Comparison of ENCODE assay signal across 9 mouse cellular contexts in genomic region chr5:134951053-134951884, GRCm38 (mm10). TPM values are rescaled to one million over a fixed set of nuclear protein-coding genes. Genes with fewer than 3 reads are reported as not detected.
DNase-seq lines count a peak whose midpoint lies in the region; ATAC-seq lines count a peak whose summit lies in the region.
"Had no signal": no experiment of that assay in that cellular context is flagged by ENCODE, and none has a peak within 500 bp of the region (broad histone marks: within the 10 kb centered on the region; RNA-seq: fewer than 3 reads in every experiment).

No protein-coding gene starts in this region.

- H3K4me1 ChIP-seq in heart, embryonic 12.5 days (replicated peaks) = peaks cover 47% of the 10 kb centered on the region
- peaks cover 23% of the 10 kb centered on the region for H3K4me1 ChIP-seq in limb, embryonic 15.5 days
- H3K4me1 ChIP-seq in stomach, embryonic 16.5 days (ENCODE audit: control insufficient read depth, insufficient read depth, low read length) = peaks cover 23% of the 10 kb centered on the region
- H3K4me1 ChIP-seq in forebrain, embryonic 15.5 days = 0 out of 2 replicates have a peak, but pooled peaks cover 2% of the 10 kb centered on the region

- peak; percentile 37 for DNase-seq in adrenal gland, postnatal 14 days
- no peak for DNase-seq in adrenal gland, postnatal 4 days (ENCODE audit: low spot score in 2 of 2)
- no peak for DNase-seq in spleen, adult 12 weeks (ENCODE audit: low spot score)
- DNase-seq in B cell, adult 2 months = no peak

- peak; percentile 75 for ATAC-seq in heart, embryonic 12.5 days (ENCODE audit: insufficient number of reproducible peaks, low FRiP score)
- ATAC-seq in limb, embryonic 15.5 days (ENCODE audit: insufficient number of reproducible peaks, low FRiP score, low TSS enrichment, low read depth) = no peak
- peak; percentile 54 for ATAC-seq in stomach, embryonic 16.5 days (ENCODE audit: insufficient read depth, low FRiP score)
- ATAC-seq in forebrain, embryonic 15.5 days (replicated peaks) = no peak

- 0 out of 2 replicates have a peak overlapping the region, but pooled peaks have one; percentile 3 for H3K4me3 ChIP-seq in heart, embryonic 12.5 days
- no peak overlapping the region for H3K4me3 ChIP-seq in limb, embryonic 15.5 days
- no peak overlapping the region; the same call in 1 of the 2 replicates for H3K4me3 ChIP-seq in stomach, embryonic 16.5 days (replicated peaks; ENCODE audit: low read length)
- H3K4me3 ChIP-seq in forebrain, embryonic 15.5 days = no peak overlapping the region

- H3K27me3 ChIP-seq in heart, embryonic 12.5 days (replicated peaks) = peaks cover 13% of the 10 kb centered on the region
- H3K27me3 ChIP-seq in limb, embryonic 15.5 days = peaks cover 18% of the 10 kb centered on the region
- no peaks in the 10 kb centered on the region for H3K27me3 ChIP-seq in stomach, embryonic 16.5 days (ENCODE audit: control insufficient read depth, insufficient read depth, low read length)
- H3K27me3 ChIP-seq in forebrain, embryonic 15.5 days = peaks cover 15% of the 10 kb centered on the region

- no peaks in the 10 kb centered on the region for H3K9me3 ChIP-seq in heart, embryonic 12.5 days (replicated peaks)
- H3K9me3 ChIP-seq in limb, embryonic 15.5 days = no peaks in the 10 kb centered on the region
- H3K9me3 ChIP-seq in stomach, embryonic 16.5 days (replicated peaks; ENCODE audit: control insufficient read depth, low read length) = no peaks in the 10 kb centered on the region
- H3K9me3 ChIP-seq in forebrain, embryonic 15.5 days = no peaks in the 10 kb centered on the region

- H3K27ac ChIP-seq in heart, embryonic 12.5 days (ENCODE audit: poor library complexity, severe bottlenecking) = peak overlapping the region; percentile 77
- peak overlapping the region; percentile 61 for H3K27ac ChIP-seq in limb, embryonic 15.5 days
- peak overlapping the region; percentile 82 for H3K27ac ChIP-seq in stomach, embryonic 16.5 days (ENCODE audit: low read length)
- H3K27ac ChIP-seq in forebrain, embryonic 15.5 days (replicated peaks) = no peak overlapping the region

- H3K9ac ChIP-seq in heart, embryonic 12.5 days = peak overlapping the region; percentile 20; the same call in 1 of the 2 replicates
- no peak overlapping the region for H3K9ac ChIP-seq in limb, embryonic 15.5 days
- H3K9ac ChIP-seq in stomach, embryonic 16.5 days (ENCODE audit: low read length) = peak overlapping the region; percentile 65
- H3K9ac ChIP-seq in forebrain, embryonic 15.5 days (replicated peaks) = no peak overlapping the region

- H3K4me2 ChIP-seq in heart, embryonic 12.5 days = peak overlapping the region; percentile 55
- 0 out of 2 replicates have a peak overlapping the region, but pooled peaks have one; percentile 5 for H3K4me2 ChIP-seq in limb, embryonic 15.5 days
- H3K4me2 ChIP-seq in stomach, embryonic 16.5 days (ENCODE audit: low read depth, low read length) = peak overlapping the region; percentile 51
- H3K4me2 ChIP-seq in forebrain, embryonic 15.5 days (replicated peaks) = no peak overlapping the region

- no peaks in the 10 kb centered on the region for H3K36me3 ChIP-seq in heart, embryonic 12.5 days
- H3K36me3 ChIP-seq in limb, embryonic 15.5 days = no peaks in the 10 kb centered on the region
- H3K36me3 ChIP-seq in stomach, embryonic 16.5 days (ENCODE audit: control insufficient read depth, insufficient read depth, low read length) = no peaks in the 10 kb centered on the region
- no peaks in the 10 kb centered on the region for H3K36me3 ChIP-seq in forebrain, embryonic 15.5 days

- 11% methylated on average over 19 of the region's 19 CpGs for WGBS in heart, embryonic 12.5 days
- 11% methylated on average over 19 of the region's 19 CpGs for WGBS in limb, embryonic 15.5 days
- WGBS in stomach, embryonic 16.5 days = 6% methylated on average over 19 of the region's 19 CpGs
- WGBS in forebrain, embryonic 15.5 days = 50% methylated on average over 19 of the region's 19 CpGs

RNA-seq across cellular contexts. Expression of gene Cldn4, which starts 4.5 kb away (rescaled TPM):
- total RNA-seq in adrenal gland, postnatal 14 days (2021) = not detected in 2 replicates
- 1 to 10 TPM in 1 of 2 experiments, under 1 TPM in 1; 0.23 to 7.8 TPM for total RNA-seq in adrenal gland, postnatal 4 days (2021)
- 1.0 and 1.1 TPM in 2 replicates for polyA plus RNA-seq in heart, embryonic 12.5 days (2016; fragmentation: Nextera tagmentation; extraction: Ambion mirVana)
- polyA plus RNA-seq in limb, embryonic 15.5 days (2015; fragmentation: Nextera tagmentation; extraction: Ambion mirVana) = 46.3 and 68.0 TPM in 2 replicates
- 73.1 and 90.8 TPM in 2 replicates for polyA plus RNA-seq in stomach, embryonic 16.5 days (2015; fragmentation: Nextera tagmentation; extraction: Ambion mirVana)
- polyA plus RNA-seq in forebrain, embryonic 15.5 days (2015; fragmentation: Nextera tagmentation; extraction: Ambion mirVana) = not detected in 2 replicates

RNA-seq across cellular contexts. Expression of gene Mettl27, which starts 19.1 kb away (rescaled TPM):
- total RNA-seq in adrenal gland, postnatal 14 days (2021) = 24.5 and 28.5 TPM in 2 replicates
- 10 to 100 TPM; 33.0 to 36.3 TPM for total RNA-seq in adrenal gland, postnatal 4 days (2021)
- 8.6 and 11.1 TPM in 2 replicates for polyA plus RNA-seq in heart, embryonic 12.5 days (2016; fragmentation: Nextera tagmentation; extraction: Ambion mirVana)
- 13.9 and 17.0 TPM in 2 replicates for polyA plus RNA-seq in limb, embryonic 15.5 days (2015; fragmentation: Nextera tagmentation; extraction: Ambion mirVana)
- polyA plus RNA-seq in stomach, embryonic 16.5 days (2015; fragmentation: Nextera tagmentation; extraction: Ambion mirVana) = 14.1 and 14.8 TPM in 2 replicates
- 8.8 and 10.1 TPM in 2 replicates for polyA plus RNA-seq in forebrain, embryonic 15.5 days (2015; fragmentation: Nextera tagmentation; extraction: Ambion mirVana)

RNA-seq across cellular contexts. Expression of gene Cldn3, which starts 34.7 kb away (rescaled TPM):
- total RNA-seq in adrenal gland, postnatal 14 days (2021) = 0.90 and 9.0 TPM in 2 replicates
- total RNA-seq in adrenal gland, postnatal 4 days (2021) = 1 to 10 TPM; 8.6 to 9.4 TPM
- polyA plus RNA-seq in heart, embryonic 12.5 days (2016; fragmentation: Nextera tagmentation; extraction: Ambion mirVana) = 2.5 and 3.2 TPM in 2 replicates
- 26.0 and 27.2 TPM in 2 replicates for polyA plus RNA-seq in limb, embryonic 15.5 days (2015; fragmentation: Nextera tagmentation; extraction: Ambion mirVana)
- 83.9 and 89.2 TPM in 2 replicates for polyA plus RNA-seq in stomach, embryonic 16.5 days (2015; fragmentation: Nextera tagmentation; extraction: Ambion mirVana)
- polyA plus RNA-seq in forebrain, embryonic 15.5 days (2015; fragmentation: Nextera tagmentation; extraction: Ambion mirVana) = 12.3 and 12.7 TPM in 2 replicates

RNA-seq across cellular contexts. Expression of gene Cldn13, which starts 35.9 kb away (rescaled TPM):
- 0.60 and 3.7 TPM in 2 replicates for total RNA-seq in adrenal gland, postnatal 14 days (2021)
- 1 to 10 TPM; 2.8 to 6.6 TPM for total RNA-seq in adrenal gland, postnatal 4 days (2021)
- 5.4 and 10.0 TPM in 2 replicates for polyA plus RNA-seq in heart, embryonic 12.5 days (2016; fragmentation: Nextera tagmentation; extraction: Ambion mirVana)
- 0.27 and 1.3 TPM in 2 replicates for polyA plus RNA-seq in limb, embryonic 15.5 days (2015; fragmentation: Nextera tagmentation; extraction: Ambion mirVana)
- polyA plus RNA-seq in stomach, embryonic 16.5 days (2015; fragmentation: Nextera tagmentation; extraction: Ambion mirVana) = 8.6 and 13.5 TPM in 2 replicates
- polyA plus RNA-seq in forebrain, embryonic 15.5 days (2015; fragmentation: Nextera tagmentation; extraction: Ambion mirVana) = not detected in 2 replicates

RNA-seq across cellular contexts. Expression of gene Tmem270, which starts 44.7 kb away (rescaled TPM):
- total RNA-seq in adrenal gland, postnatal 14 days (2021) = not detected in 2 replicates
- not detected for total RNA-seq in adrenal gland, postnatal 4 days (2021)
- polyA plus RNA-seq in heart, embryonic 12.5 days (2016; fragmentation: Nextera tagmentation; extraction: Ambion mirVana) = not detected in 2 replicates
- polyA plus RNA-seq in limb, embryonic 15.5 days (2015; fragmentation: Nextera tagmentation; extraction: Ambion mirVana) = not detected in 2 replicates
- polyA plus RNA-seq in stomach, embryonic 16.5 days (2015; fragmentation: Nextera tagmentation; extraction: Ambion mirVana) = not detected in 2 replicates
- not detected in 2 replicates for polyA plus RNA-seq in forebrain, embryonic 15.5 days (2015; fragmentation: Nextera tagmentation; extraction: Ambion mirVana)
- polyA plus RNA-seq: brain, embryonic 14.5 days had no signal

Comparison
In these comparisons a context has a peak if more than half of its experiments do, and no peak if none do; other contexts are left out.
1. ATAC-seq: peak in heart, embryonic 12.5 days (single experiment) and stomach, embryonic 16.5 days (single experiment); none in limb, embryonic 15.5 days (single experiment) and forebrain, embryonic 15.5 days (single experiment).
2. H3K9ac ChIP-seq: peak in heart, embryonic 12.5 days (single experiment) and stomach, embryonic 16.5 days (single experiment); none in limb, embryonic 15.5 days (single experiment) and forebrain, embryonic 15.5 days (single experiment).
3. RNA of gene Cldn4, which starts 4.5 kb away (polyA plus RNA-seq): 73.1 to 90.8 TPM in stomach, embryonic 16.5 days and 46.3 to 68.0 TPM in limb, embryonic 15.5 days; 1.0 to 1.1 TPM in heart, embryonic 12.5 days and not detected in forebrain, embryonic 15.5 days; every median in the first group is over 10 times any median in the second.